Mouse (Mus musculus) c-Kit-positive CD71-negative TER-119-negative erythroid progenitor cells, embryonic 14.5 days (primary cell): ENCODE results near the gene Bhmt.

Experiments
- DNase-seq: peaks from one replicate; pipeline ENCODE4 v3.0.0-alpha.2; 2013; ENCODE audit warnings: low read depth

The Bhmt gene

DNA sequence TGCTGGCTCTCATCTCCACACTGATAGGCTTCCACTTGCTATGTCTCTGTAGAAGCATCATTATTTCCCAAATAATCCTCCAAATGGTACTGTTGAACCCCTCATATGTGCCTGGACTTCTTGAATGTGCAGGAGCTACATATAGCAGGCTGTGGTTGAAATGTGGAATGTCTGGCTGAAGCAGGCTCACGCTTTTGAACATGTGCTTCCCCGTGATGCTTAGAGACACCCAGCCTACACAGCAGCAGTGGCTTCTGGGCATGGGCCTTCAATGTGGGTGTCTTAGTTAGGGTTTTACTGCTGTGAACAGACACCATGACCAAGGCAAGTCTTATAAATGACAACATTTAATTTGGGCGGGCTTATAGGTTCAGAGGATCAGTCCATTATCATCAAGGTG is 30.1 kb downstream of the Bhmt start:
- no peak for DNase-seq

DNA sequence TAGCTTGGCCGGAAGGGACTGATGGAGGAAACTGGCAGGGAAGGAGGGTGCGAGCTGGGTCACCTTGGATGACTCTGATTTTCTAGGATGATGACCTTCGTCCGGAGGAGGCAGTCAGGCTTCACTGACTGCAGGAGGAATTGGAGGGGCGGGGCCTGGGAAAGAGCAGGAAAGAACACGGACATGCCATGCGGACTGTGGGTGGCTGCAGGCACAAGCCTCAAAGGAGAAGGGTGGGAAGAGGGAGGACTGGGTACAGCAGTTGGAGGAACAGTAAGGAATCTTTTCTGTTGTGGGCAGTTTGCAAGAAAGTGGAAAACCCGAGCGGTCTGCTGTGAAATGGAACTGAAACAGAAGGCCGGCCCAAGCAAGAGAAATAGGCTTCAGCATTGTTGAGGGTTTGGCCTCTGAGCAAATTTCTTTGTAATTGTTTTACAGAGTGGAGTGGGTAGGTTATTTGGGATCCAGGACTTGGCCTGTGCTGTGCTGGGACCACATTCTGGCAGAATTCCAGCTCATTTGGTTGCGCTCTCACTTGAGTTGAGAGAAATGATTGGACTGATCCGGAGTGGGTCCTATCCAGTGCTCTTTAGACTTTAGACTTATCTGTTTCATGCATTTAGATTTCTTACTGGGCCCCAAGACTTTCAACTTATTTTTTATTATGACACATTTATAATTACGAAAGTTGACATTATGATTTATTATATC is 30.7 kb downstream of the Bhmt start:
- DNase-seq, result no peak

DNA sequence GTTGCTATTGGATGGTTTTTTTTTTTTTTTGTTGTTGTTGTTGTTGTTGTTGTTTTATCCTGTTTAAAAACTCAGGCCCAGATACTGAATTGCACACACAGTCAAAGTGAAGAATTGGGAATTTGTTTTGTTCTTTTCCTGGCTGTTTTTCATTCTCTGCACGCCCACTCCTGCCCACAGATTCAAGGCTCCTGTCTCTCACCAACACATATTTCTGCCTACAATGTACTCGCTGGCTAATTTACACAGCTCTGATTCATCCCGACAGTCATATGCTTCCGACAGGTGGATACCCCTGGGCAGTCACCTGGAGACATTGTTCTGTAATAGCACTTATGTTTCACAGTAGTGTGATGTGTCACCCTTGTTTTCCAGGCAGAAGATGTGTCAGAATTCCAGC is 33.1 kb downstream of the Bhmt start:
- DNase-seq, result no peak

DNA sequence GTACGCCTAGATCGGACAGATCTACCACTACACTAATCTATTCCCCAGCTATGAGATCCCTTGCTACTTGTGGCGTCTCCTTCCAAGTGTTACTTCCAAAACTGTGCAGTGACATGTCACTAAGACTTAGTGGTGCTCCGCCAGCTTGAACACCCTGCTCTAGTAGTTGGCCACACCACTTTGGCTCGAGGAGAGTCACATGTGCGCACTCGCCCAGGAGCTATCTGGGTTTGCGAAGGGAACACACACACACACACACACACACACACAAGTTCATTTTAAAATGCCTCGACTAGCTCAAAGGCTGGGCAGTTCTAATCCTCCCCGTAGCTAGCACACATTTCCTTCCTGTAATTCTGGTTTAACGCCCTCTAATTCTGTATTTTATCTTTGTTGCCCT is 36.2 kb downstream of the Bhmt start:
- DNase-seq, result no peak

DNA sequence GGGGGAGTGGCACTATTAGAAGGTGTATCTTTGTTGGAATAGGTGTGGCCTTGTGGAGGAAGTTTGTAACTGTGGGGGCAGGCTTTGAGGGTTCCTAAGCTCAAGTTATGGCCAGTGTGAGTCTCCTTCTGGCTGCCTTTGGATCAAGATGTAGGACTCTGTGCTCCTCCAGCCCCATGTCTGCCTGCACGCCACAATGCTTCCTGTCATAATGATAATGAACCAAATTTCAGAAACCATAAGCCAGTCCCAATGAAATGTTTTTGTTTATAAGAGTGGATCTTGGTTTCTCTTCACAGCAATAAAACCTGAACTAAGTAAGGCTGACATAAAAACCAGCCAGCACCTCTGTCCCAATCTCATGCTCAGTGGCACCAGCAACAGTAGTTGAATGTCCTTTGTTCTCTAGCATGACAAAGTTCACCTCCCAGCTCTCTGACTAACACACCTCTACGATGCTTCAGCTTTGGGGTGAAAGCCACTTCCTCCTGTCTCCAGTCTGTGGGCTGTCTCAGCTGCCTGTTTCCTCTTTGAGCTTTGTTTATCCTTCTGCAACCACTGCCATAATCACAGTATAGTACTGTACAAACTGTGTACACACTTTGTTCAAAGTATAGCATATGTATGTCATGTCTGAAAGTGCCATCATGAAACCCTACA is 44.6 kb downstream of the Bhmt start:
- DNase-seq, result no peak

DNA sequence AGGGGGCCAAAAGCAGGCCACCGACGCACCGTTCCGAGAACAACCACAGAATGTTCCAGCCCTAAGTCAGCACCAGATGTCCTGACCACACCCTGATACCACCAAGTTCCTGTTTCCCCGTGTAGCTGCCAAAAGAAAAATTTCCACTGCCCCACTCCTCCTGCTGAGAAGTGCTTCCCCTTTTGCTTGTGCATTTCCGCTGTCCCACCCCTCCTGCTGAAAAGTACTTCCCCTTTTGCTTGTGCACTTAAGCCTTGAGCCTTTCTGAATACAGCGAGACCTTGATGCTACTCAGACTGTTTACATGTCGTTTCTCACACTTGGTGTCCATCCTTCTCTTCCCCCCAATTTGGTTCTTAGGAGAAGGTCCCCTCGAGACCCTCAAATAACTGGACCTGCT is 55.2 kb downstream of the Bhmt start:
- DNase-seq, result peak; percentile 19

DNA sequence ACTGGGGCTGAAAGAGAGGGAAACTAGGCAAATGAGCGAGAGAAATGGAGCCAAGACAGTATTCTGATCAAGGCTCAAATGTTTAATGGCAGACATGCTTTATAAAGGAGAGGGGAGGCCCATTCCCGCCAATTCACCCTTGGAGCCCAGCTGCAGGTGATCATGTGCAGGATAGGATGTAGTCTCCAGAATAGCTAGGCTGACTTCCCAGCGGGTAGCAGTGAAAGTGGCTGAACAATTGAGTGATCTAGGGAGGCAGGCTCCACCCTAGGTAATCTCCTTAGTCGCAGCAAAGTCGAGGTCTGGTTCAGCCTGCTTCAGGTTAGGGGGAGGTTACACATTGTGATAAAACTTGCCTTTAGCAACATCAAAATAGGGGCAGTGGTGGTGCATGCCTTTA is 57.3 kb downstream of the Bhmt start:
- no peak for DNase-seq

DNA sequence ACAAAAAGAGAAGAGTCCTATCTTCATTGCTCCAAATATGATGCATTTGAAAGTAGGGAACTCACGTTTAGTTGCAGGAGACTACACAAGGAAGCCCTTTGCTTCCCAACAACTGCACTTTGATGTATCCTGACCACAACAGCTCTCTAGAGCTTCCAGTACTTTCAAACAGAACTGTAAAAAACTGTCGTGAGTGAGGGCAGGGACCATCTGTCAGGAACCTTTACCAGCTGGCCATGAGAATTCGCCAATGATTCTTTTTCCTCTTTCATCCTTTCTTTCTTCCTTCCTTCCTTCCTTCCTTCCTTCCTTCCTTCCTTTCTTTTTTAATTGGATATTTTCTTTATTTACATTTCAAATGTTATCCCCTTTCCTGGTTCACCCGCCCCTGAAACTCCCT is 68.1 kb downstream of the Bhmt start:
- no peak for DNase-seq
